Mouse (Mus musculus) kidney, adult 2 months (tissue): ENCODE data around the gene Ctbs. TPM values are rescaled to one million over a fixed set of nuclear protein-coding genes. Genes with fewer than 3 reads are reported as not detected.

Source experiments
- DNase-seq: peaks from one replicate; pipeline ENCODE4 v3.0.0; 2021
- H3K27ac ChIP-seq: fragments of 200-500 bp; 2 replicates; pipeline ENCODE4 v1.5.1; 2012; ENCODE audit warnings: low read depth, low read length, control low read depth, inconsistent platforms; ENCODE audit not compliant: insufficient read depth
- H3K27me3 ChIP-seq: fragments of 200-500 bp; replicated peaks from 2 replicates; pipeline ENCODE4 v1.6.1; 2012; ENCODE audit warnings: mild to moderate bottlenecking, moderate library complexity, low read length, inconsistent platforms; ENCODE audit not compliant: control insufficient read depth, insufficient read depth
- H3K36me3 ChIP-seq: fragments of 200-500 bp; 2 replicates; pipeline ENCODE4 v1.6.1; 2012; ENCODE audit warnings: mild to moderate bottlenecking, moderate library complexity, low read length, inconsistent platforms; ENCODE audit not compliant: control insufficient read depth, insufficient read depth
- H3K4me1 ChIP-seq: fragments of 200-500 bp; 2 replicates; pipeline ENCODE4 v1.6.1; 2011; ENCODE audit warnings: low read length; ENCODE audit not compliant: control insufficient read depth, insufficient read depth
- H3K4me3 ChIP-seq: fragments of 200-500 bp; 2 replicates; pipeline ENCODE4 v1.5.1; 2011; ENCODE audit warnings: mild to moderate bottlenecking, low read depth, low read length, control low read depth; ENCODE audit not compliant: insufficient read depth
- CTCF ChIP-seq: fragments of 200-500 bp; conservative IDR thresholded peaks from 2 replicates; pipeline ENCODE4 v1.5.1; 2011; ENCODE audit warnings: low read depth, mild to moderate bottlenecking, control low read depth, low read length, moderate library complexity, mixed read lengths; ENCODE audit not compliant: insufficient read depth, insufficient read length
- POLR2A ChIP-seq: fragments of 200-500 bp; IDR thresholded peaks from one replicate; pipeline ENCODE4 v1.6.1; 2011; ENCODE audit warnings: low read depth, low read length, control low read depth
- WGBS: fragments of 180-500 bp; shearing (Covaris S2); methylation state at CpG from one replicate; pipeline ENCODE4 v1.1.7; 2018; 5-methylcytosine and 5-hydroxymethylcytosine counted together
- polyA plus RNA-seq: library from polyadenylated mRNA; depleted of rRNA; stranded (reverse); fragments of >200 nt; gene quantifications from 2 replicates; pipeline ENCODE4 v1.2.3, GENCODE M21; 2012

Ctbs gene
- polyA plus RNA-seq, 1 experiment = 10.7 TPM

DNA sequence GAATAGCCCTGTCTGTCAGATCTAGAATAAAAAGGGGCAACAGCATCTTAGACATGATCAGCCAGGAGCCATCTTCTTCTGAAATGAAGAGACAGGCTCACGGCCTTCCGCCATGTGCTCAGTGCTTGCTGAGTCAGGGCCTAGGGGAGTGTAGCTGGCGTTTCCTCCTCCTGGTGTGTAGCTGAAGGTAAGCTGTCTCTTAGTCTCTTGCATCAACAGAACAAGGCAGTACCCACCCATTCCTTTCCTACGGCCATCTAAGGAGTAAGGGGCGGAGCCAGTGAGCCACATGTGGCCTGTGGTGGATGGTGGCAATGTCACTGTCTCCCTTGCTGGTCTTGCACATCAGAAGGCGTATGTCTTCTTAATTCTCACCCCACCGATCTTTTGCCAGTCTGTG is 39.5 kb upstream of the Ctbs start:
- WGBS = 79% methylated on average over 7 of the region's 7 CpGs

DNA sequence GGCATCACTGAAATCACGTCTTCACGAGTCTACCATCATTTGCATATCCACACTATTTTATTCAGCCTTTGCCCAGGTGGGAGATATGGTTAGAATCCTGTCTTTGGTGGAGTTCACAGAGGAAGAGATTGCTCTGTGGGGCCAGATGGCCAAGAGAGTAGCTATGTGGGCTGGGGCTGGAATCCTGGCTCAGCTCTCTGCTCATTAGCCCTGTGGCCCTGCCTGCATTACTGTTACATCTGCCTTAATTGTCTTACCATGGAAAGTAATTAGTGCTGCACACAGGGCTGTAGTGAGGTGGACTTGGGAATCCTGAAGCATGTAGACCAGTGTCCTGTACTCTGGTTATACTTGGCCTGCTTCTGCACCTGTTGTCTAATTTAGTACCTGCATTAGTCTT is 37.6 kb upstream of the Ctbs start:
- 66% methylated on average over 2 of the region's 2 CpGs for WGBS
- H3K27me3 ChIP-seq = no peaks in the 10 kb centered on the region
- H3K36me3 ChIP-seq = no peaks in the 10 kb centered on the region
- no peak overlapping the region for H3K27ac ChIP-seq
- H3K4me3 ChIP-seq = no peak overlapping the region
- no peak for TF ChIP-seq POLR2A
- TF ChIP-seq CTCF = no peak
- peaks cover 9% of the 10 kb centered on the region; the same call in 1 of the 2 replicates for H3K4me1 ChIP-seq
- no peak for DNase-seq

More for the DNA sequence above, 39.5 kb upstream of the Ctbs start:
- TF ChIP-seq CTCF (no peak), POLR2A (no peak)
- Histone ChIP-seq H3K4me1 (peaks cover 22% of the 10 kb centered on the region; the same call in 1 of the 2 replicates), H3K27ac (no peak overlapping the region), H3K36me3 (no peaks in the 10 kb centered on the region), H3K27me3 (no peaks in the 10 kb centered on the region), H3K4me3 (no peak overlapping the region)
- DNase-seq = no peak

DNA sequence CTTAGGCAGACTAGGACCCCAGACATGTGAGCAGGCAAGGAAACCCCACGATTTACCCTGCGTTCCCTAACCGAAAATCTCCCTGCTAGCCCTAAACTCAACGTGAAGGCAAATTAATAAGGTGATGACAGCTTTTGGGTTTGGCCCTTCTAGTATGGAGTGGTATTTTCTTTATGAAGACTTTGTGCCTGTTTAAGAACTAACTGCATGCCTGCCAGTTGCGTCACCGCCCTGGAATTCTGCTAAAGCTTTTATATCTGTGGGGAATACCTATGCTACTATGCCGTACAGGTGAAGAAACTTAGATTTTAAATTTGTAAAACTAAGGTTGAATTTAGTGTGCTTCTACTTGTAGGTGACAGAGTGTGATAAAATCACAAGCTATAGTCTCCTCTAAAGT is 37.1 kb upstream of the Ctbs start:
- no peaks in the 10 kb centered on the region for H3K36me3 ChIP-seq
- 94% methylated on average over 7 of the region's 7 CpGs for WGBS
- DNase-seq = no peak
- TF ChIP-seq POLR2A (no peak), CTCF (no peak)
- H3K4me1 ChIP-seq = peaks cover 6% of the 10 kb centered on the region; the same call in 1 of the 2 replicates
- H3K4me3 ChIP-seq = no peak overlapping the region
- no peaks in the 10 kb centered on the region for H3K27me3 ChIP-seq
- no peak overlapping the region for H3K27ac ChIP-seq

- no peak for TF ChIP-seq CTCF
- no peak for TF ChIP-seq POLR2A
Observed at GRCm38 (mm10) chr3:146413016-146413415, 36.6 kb upstream of the Ctbs start.

DNA sequence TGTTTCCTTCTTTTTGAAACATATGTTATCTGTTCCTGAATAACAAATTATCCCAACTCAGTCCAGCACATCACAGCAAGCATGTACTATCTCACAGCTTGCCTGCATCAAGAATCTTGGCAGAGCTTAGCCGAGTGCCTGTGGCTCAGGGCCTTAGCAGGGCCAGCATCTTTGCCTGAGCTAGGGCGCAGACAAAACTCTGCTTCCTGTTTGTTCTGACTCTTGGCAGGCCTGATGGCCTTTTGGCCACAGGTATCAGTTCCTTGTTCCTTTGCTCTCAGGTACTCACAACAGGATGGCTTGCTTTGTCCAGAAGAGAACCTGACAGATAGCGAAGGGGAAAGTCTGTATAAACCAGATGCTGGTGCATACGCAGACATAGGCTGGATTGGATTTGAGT is 35.6 kb upstream of the Ctbs start:
- Histone ChIP-seq H3K27me3 (no peaks in the 10 kb centered on the region), H3K27ac (peak overlapping the region; percentile 61; the same call in 1 of the 2 replicates), H3K36me3 (0 out of 2 replicates have a peak, but pooled peaks cover 1% of the 10 kb centered on the region), H3K4me1 (peaks cover 6% of the 10 kb centered on the region; the same call in 1 of the 2 replicates), H3K4me3 (no peak overlapping the region)
- WGBS = 60% methylated on average over 4 of the region's 4 CpGs
- no peak for DNase-seq
- TF ChIP-seq POLR2A = no peak
- no peak for TF ChIP-seq CTCF

More at GRCm38 (mm10) chr3:146413016-146413415, 36.6 kb upstream of the Ctbs start:
- H3K27me3 ChIP-seq = no peaks in the 10 kb centered on the region
- DNase-seq = no peak
- no peak overlapping the region for H3K4me3 ChIP-seq
- no peaks in the 10 kb centered on the region for H3K36me3 ChIP-seq
- H3K27ac ChIP-seq = no peak overlapping the region
- WGBS = 88% methylated on average over 13 of the region's 13 CpGs
- peaks cover 6% of the 10 kb centered on the region; the same call in 1 of the 2 replicates for H3K4me1 ChIP-seq

- Histone ChIP-seq H3K27me3 (no peaks in the 10 kb centered on the region), H3K4me3 (no peak overlapping the region), H3K27ac (peak overlapping the region; percentile 61), H3K4me1 (peaks cover 6% of the 10 kb centered on the region; the same call in 1 of the 2 replicates), H3K36me3 (0 out of 2 replicates have a peak, but pooled peaks cover 1% of the 10 kb centered on the region)
- TF ChIP-seq CTCF (no peak), POLR2A (no peak)
- WGBS = 57% methylated on average over 12 of the region's 12 CpGs
- peak; percentile 75 for DNase-seq
Observed at GRCm38 (mm10) chr3:146414555-146414954, 35.0 kb upstream of the Ctbs start.

GRCm38 (mm10) chr3:146417873-146418272 is 31.7 kb upstream of the Ctbs start:
- H3K4me1 ChIP-seq = peaks cover 6% of the 10 kb centered on the region; the same call in 1 of the 2 replicates
- H3K27ac ChIP-seq = no peak overlapping the region
- H3K4me3 ChIP-seq = no peak overlapping the region
- no peaks in the 10 kb centered on the region for H3K27me3 ChIP-seq
- no peak for DNase-seq
- H3K36me3 ChIP-seq = 0 out of 2 replicates have a peak, but pooled peaks cover 1% of the 10 kb centered on the region
- TF ChIP-seq POLR2A = no peak
- TF ChIP-seq CTCF = no peak
- WGBS = 92% methylated on average over 8 of the region's 8 CpGs
